Mouse (Mus musculus): ENCODE data around the gene Pgpep1l.

The Pgpep1l gene

DNA sequence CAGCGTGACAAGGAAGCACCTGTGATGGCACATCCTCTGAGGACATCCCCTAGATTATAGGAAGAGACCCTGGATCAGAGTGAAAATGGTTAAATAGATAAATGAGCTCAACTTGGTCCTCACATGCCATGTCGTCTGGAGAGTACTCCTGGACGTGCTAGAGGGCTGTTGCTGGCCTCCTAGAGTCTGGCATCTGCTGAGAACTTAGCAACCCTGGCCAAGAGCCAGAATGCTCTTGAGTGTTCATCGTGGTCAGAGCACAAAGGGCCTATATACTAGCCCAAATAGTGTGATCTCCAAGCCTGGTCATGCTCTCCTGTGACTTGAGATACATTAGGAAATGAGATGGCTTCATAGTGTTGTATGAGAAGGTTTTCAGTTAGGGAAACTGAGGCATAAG lies 53.6 kb downstream of the Pgpep1l start:
- DNase-seq, result no peak

- no peak for DNase-seq
Measured at GRCm38 (mm10) chr7:68209039-68209438, 55.0 kb downstream of the Pgpep1l start.

DNA sequence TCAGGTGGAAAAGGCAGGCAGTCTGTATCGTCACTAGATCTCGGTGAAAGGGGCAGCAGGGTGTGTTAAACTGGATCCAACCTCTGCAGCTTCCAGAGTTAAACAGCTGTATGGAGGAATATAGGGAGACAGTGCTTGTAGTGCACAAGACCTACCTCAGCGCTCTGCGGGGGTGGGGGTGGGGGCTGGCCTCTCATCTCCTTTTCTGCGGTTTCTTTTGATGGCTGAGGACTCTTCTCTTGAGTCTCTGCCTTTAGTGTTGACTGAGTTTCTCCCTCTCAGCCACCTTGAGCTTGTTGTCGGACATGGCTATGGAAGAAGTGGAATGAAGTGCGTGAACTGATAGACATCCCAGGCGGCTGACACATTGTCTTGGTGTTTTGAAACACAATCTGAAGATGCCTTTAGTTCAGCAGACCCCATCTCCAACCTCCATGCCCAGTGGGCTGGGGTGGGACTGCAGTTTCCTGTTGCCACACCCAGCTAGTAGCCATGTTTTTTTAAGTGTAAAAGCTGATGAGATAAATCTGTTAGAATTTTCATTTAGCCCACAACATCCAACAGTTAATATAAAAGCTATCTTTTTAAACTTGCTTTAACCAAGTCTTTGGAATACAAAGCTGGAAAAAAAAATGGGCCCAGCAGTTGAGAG lies 58.1 kb downstream of the Pgpep1l start:
- DNase-seq, result no peak

- no peak for DNase-seq
Measured at GRCm38 (mm10) chr7:68199609-68200008, 64.4 kb downstream of the Pgpep1l start.

DNA sequence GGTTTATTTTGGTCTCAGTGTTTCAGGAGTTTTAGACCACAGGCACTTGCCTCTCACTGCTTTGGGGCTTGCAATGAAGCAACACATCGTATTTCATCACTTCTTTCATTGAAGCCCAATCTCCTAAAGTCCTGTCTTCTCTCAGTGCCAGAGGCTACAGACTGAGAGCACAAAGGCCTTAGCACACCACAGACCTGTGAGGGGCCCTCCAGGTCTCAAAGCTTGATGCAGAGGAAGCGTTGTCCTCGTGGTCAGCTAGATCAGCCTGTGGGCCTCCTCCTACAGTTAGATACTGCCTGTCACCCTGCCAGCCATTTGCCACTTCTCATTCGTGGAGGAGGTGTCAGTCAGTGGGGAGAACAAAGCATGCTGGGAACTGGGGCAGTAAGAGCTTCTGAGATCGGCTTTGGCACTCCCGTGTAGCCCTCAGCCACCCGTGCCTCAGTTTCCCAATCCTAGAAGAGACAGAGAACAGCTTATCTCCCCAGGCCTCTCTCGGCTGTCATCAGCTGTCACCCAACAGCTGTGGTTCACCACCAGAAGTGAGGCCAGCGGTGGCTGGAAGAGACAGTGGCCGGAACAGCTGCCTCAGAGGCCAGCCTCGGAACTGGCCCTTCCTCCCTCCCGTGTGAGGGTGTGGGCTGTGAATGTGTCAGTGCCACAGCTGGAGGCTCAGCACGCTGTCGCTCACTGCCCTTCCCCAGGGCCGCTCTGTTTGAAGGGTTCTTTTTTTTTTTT lies 69.9 kb downstream of the Pgpep1l start:
- no peak for DNase-seq

DNA sequence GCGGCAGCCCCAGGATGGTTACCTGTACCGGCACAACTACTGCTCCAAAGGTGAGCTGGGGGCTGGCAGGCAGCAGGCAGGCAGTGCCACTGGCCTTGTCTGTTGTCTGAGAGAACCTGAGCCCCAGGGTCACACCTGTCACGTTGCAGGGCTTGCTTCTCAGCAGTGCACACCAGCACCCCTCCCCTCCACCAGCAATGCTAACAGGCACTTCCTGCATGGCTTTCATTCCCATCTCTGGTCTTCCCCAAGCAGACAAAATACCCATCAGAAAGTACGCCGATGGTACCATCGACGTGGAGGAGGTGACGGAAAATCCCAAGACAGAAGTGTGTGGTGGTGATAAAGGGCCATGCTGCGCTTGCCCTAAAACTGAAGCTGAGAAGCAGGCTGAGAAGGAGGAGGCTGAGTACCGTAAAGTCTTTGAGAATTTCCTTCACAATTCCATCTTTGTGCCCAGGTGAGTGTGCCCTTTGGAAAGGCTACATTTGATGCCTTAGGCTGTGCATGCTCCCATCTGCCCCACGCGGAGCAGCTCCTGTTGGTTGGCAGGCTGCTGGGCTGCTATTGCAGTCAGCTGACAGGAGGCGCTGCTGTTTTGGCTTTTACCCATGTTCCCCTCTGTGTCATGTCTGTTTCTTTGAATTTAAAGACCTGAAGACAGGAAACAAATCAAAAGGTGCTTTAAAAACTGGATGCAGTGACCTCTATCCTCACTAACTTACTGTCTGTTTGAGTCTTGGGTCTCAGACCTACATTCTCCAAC lies 74.2 kb downstream of the Pgpep1l start:
- no peak for DNase-seq

DNA sequence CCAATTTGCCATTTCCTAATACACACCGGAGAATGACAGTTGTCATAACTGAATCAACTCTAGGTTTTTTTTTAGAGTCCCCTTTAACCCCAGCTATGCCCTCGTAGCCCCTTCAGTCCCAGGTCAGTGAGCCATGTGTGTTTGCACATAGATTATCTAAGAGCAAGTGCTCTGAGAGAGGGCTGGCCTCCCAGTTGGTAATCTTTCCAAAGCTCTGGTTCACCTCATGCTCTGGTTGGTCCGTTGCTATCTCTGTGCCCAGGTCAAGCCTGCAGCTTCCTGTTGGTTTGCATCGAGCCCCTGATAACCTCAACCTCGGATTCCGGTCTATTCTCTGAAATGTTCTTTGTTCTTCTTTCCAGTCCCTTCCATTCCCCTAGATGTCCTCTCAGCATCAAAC lies 74.8 kb downstream of the Pgpep1l start:
- DNase-seq, result no peak

Data from kidney, adult 11 months (tissue).